Mouse (Mus musculus) hematopoietic stem cell, adult 5-6 weeks (primary cell): ENCODE measurements around the gene Lgr4. TPM values are rescaled to one million over a fixed set of nuclear protein-coding genes. Genes with fewer than 3 reads are reported as not detected.

Experiments used
- ATAC-seq, 2 experiments: fragments of 125-278 bp in 1 of 2; replicated peaks in 1 of 2; 2 replicates each; pipeline ENCODE4 v1.8.0; 2016 to 2017; ENCODE audit warnings: inconsistent platforms in 2 of 2, mild to moderate bottlenecking in 2 of 2, moderate number of reproducible peaks in 2 of 2, low read depth in 1 of 2, moderate TSS enrichment in 1 of 2; ENCODE audit not compliant: low FRiP score in 2 of 2, poor library complexity in 2 of 2, severe bottlenecking in 2 of 2, insufficient read depth in 1 of 2, low TSS enrichment in 1 of 2
- total RNA-seq: library from RNA; stranded (forward); fragments of 172-1452, 232-1000 nt; gene quantifications from 2 replicates; pipeline ENCODE4 v1.2.3, GENCODE M21; 2017

Gene Lgr4
- total RNA-seq, 1 experiment from 2014 or later = 0.74 TPM

GRCm38 (mm10) chr2:109986036-109986785 lies 68.8 kb downstream of the Lgr4 start:
- no peak for ATAC-seq

- no peak for ATAC-seq
These were observed 70.5 kb downstream of the Lgr4 start for GRCm38 (mm10) chr2:109987946-109988345.

GRCm38 (mm10) chr2:109989196-109989595 lies 71.7 kb downstream of the Lgr4 start:
- ATAC-seq = no peak

GRCm38 (mm10) chr2:109989679-109990473 lies 72.4 kb downstream of the Lgr4 start:
- no peak for ATAC-seq

- ATAC-seq = no peak
These were observed 74.3 kb downstream of the Lgr4 start for GRCm38 (mm10) chr2:109991754-109992153.

GRCm38 (mm10) chr2:109992448-109993073 lies 75.1 kb downstream of the Lgr4 start:
- peak; percentile 52 to 73; a peak in 3 of 4 replicates for ATAC-seq

GRCm38 (mm10) chr2:109993404-109993803 lies 76.0 kb downstream of the Lgr4 start:
- ATAC-seq = no peak

GRCm38 (mm10) chr2:109995061-109995460 lies 77.6 kb downstream of the Lgr4 start:
- ATAC-seq = no peak

GRCm38 (mm10) chr2:109996411-109996810 lies 79.0 kb downstream of the Lgr4 start:
- ATAC-seq = peak; percentile 33 to 66; a peak in 1 of 4 replicates

- no peak for ATAC-seq
These were observed 87.2 kb downstream of the Lgr4 start for GRCm38 (mm10) chr2:110004668-110005067.

- no peak for ATAC-seq
These were observed 87.7 kb downstream of the Lgr4 start for GRCm38 (mm10) chr2:110005164-110005563.

GRCm38 (mm10) chr2:110005596-110006239 lies 88.3 kb downstream of the Lgr4 start:
- no peak for ATAC-seq

GRCm38 (mm10) chr2:110007423-110008267 lies 90.2 kb downstream of the Lgr4 start:
- 0 out of 4 replicates have a peak, but pooled peaks have one; percentile 27 to 34 for ATAC-seq

- ATAC-seq = 0 out of 4 replicates have a peak, but pooled peaks of 1 of the 2 experiments have one; percentile 8
These were observed 92.0 kb downstream of the Lgr4 start for GRCm38 (mm10) chr2:110009449-110009848.

- ATAC-seq = no peak
These were observed 94.8 kb downstream of the Lgr4 start for GRCm38 (mm10) chr2:110012184-110012725.

- no peak for ATAC-seq
These were observed 99.6 kb downstream of the Lgr4 start for GRCm38 (mm10) chr2:110017087-110017486.
